In the genomic region with DNA sequence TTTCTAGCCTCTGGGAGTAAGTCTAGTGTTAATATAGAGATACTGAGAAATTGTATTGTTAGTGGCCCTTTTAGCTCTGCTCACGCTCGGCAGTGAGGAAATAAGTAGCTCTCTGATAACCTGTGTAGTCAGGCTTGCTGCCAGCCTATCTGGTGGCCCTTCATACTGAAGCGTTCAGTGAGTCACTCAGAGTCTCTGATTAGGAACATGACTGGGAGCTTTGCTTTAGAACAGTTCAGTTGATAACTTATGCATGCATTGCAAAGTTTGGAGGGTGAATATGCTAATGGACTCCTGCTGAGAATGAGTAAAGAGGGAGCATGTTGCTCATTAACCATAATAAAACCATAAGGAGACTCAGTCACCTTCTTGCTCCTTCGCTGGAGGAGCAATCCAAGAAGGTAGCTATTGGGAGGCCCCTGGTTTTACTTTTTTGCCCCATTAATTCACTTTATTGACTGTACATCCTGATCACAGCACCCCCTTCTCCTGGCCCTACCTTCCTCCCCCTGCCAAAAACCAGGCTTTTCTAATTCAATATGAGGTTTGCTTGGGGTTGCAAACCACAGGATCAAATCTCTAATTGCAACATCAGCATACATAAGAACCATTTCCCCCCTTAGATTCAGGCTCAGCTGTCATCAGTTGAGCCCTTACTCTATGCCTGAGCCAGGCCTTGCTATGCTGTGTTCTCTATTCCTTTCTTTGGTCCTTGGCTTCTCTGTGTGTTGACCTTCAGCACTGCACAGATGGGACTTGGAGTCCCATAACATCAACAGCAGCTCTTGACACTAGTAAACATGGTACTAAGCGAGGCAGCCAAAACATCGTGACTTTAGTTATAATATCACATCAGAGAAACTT, we compare ENCODE assay signal across 12 mouse cellular contexts.
DNase-seq lines count a peak whose midpoint lies in the region; ATAC-seq lines count a peak whose summit lies in the region.
"Had no signal": no experiment of that assay in that cellular context is flagged by ENCODE, and none has a peak within 500 bp of the region (broad histone marks: within the 10 kb centered on the region; RNA-seq: fewer than 3 reads in every experiment).

No protein-coding gene starts in this region.

- no peak overlapping the region for H3K4me3 ChIP-seq in kidney, embryonic 14.5 days (ENCODE audit: low read length)
- H3K4me3 ChIP-seq in intestine, embryonic 16.5 days (ENCODE audit: low read length): no peak overlapping the region
- H3K4me3 ChIP-seq: hindbrain, embryonic 10.5 days; liver, embryonic 13.5 days had no signal

- no peak overlapping the region for H3K4me2 ChIP-seq in kidney, embryonic 14.5 days (replicated peaks; ENCODE audit: low read depth, low read length)
- no peak overlapping the region for H3K4me2 ChIP-seq in intestine, embryonic 16.5 days (ENCODE audit: low read depth, low read length)
- H3K4me2 ChIP-seq: liver, embryonic 13.5 days had no signal

- peak; percentile 7 to 8 for DNase-seq in cerebellum, postnatal 14 days
- DNase-seq in kidney, adult 11 months: peak; percentile 17
- DNase-seq in kidney, postnatal 36 days: peak; percentile 10 to 13
- no peak for DNase-seq in T-cell, adult 2 months (ENCODE audit: low spot score)
- no peak for DNase-seq in liver
- DNase-seq: cerebellum, postnatal 36 days; liver, embryonic 13.5 days; thymus, adult 2 months had no signal

- no peaks in the 10 kb centered on the region for H3K4me1 ChIP-seq in kidney, embryonic 14.5 days (ENCODE audit: control insufficient read depth, insufficient read depth, low read length)
- no peaks in the 10 kb centered on the region for H3K4me1 ChIP-seq in intestine, embryonic 16.5 days (ENCODE audit: control insufficient read depth, insufficient read depth, low read length)
- H3K4me1 ChIP-seq: hindbrain, embryonic 10.5 days; liver, embryonic 13.5 days had no signal

- H3K27ac ChIP-seq in kidney, embryonic 14.5 days (ENCODE audit: low read depth, low read length): no peak overlapping the region
- no peak overlapping the region for H3K27ac ChIP-seq in intestine, embryonic 16.5 days (ENCODE audit: low read length)
- H3K27ac ChIP-seq: hindbrain, embryonic 10.5 days; liver, embryonic 13.5 days had no signal

- 76% methylated on average over 6 of the region's 6 CpGs for WGBS in kidney, embryonic 14.5 days
- WGBS in intestine, embryonic 16.5 days: 66% methylated on average over 6 of the region's 6 CpGs

- H3K27me3 ChIP-seq in kidney, embryonic 14.5 days (ENCODE audit: control insufficient read depth, insufficient read depth, low read length): no peaks in the 10 kb centered on the region
- H3K27me3 ChIP-seq in intestine, embryonic 16.5 days (replicated peaks; ENCODE audit: control insufficient read depth, insufficient read depth, low read length): no peaks in the 10 kb centered on the region
- H3K27me3 ChIP-seq: liver, embryonic 13.5 days had no signal

- no peak overlapping the region for H3K9ac ChIP-seq in kidney, embryonic 14.5 days (ENCODE audit: low read depth, low read length)
- H3K9ac ChIP-seq in intestine, embryonic 16.5 days (ENCODE audit: low read depth, low read length): no peak overlapping the region
- H3K9ac ChIP-seq: liver, embryonic 13.5 days had no signal

- no peaks in the 10 kb centered on the region for H3K9me3 ChIP-seq in kidney, embryonic 14.5 days (ENCODE audit: control insufficient read depth, low read length)
- H3K9me3 ChIP-seq in intestine, embryonic 16.5 days (ENCODE audit: control insufficient read depth, low read length): no peaks in the 10 kb centered on the region
- H3K9me3 ChIP-seq: hindbrain, embryonic 10.5 days; liver, embryonic 13.5 days had no signal

- H3K36me3 ChIP-seq in kidney, embryonic 14.5 days (ENCODE audit: control insufficient read depth, insufficient read depth, low read length): no peaks in the 10 kb centered on the region
- no peaks in the 10 kb centered on the region for H3K36me3 ChIP-seq in intestine, embryonic 16.5 days (ENCODE audit: control insufficient read depth, insufficient read depth, low read length)
- H3K36me3 ChIP-seq: hindbrain, embryonic 10.5 days; liver, embryonic 13.5 days had no signal

- no peak for ATAC-seq in cerebellum, adult (ENCODE audit: insufficient number of reproducible peaks, low FRiP score, low TSS enrichment)
- no peak for ATAC-seq in kidney, embryonic 14.5 days (ENCODE audit: low FRiP score, low TSS enrichment)
- peak; percentile 88 for ATAC-seq in intestine, embryonic 16.5 days

Comparison
In these comparisons a context has a peak if more than half of its experiments do, and no peak if none do; other contexts are left out.
1. DNase-seq: peak in cerebellum, postnatal 14 days (2 of 2), kidney, adult 11 months (single experiment) and kidney, postnatal 36 days (2 of 2); none in T-cell, adult 2 months (single experiment) and liver (single experiment).